Mouse (Mus musculus) hematopoietic multipotent progenitor cell, adult 10-12 weeks (in vitro differentiated cells): ENCODE measurements around the gene Col28a1. TPM values are rescaled to one million over a fixed set of nuclear protein-coding genes. Genes with fewer than 3 reads are reported as not detected.

Source experiments
- polyA plus RNA-seq: library from polyadenylated mRNA; stranded (reverse); fragments of >175 nt; gene quantifications from 2 replicates; pipeline ENCODE4 v1.2.3, GENCODE M21; 2012; ENCODE audit warnings: low replicate concordance

The Col28a1 gene
- polyA plus RNA-seq, result not detected in 2 replicates

GRCm38 (mm10) chr6:8192517-8192916, at the start of gene Col28a1:
Gene Col28a1 (minus strand): TSS chr6:8192617.

GRCm38 (mm10) chr6:8209047-8209865, 16.8 kb upstream of the Col28a1 start, which contains the start of gene Mios:
Gene Mios (plus strand): TSS chr6:8209222.

Other genes starting within 250 kb of the Col28a1 start
- gene Mios, start 16.6 kb upstream of the Col28a1 start, polyA plus RNA-seq, result 6.7 and 6.8 TPM in 2 replicates
- 0.60 and 2.6 TPM in 2 replicates for gene Rpa3, start 66.6 kb upstream of the Col28a1 start, polyA plus RNA-seq
- gene Umad1, start 66.7 kb upstream of the Col28a1 start, polyA plus RNA-seq, result 11.4 and 12.8 TPM in 2 replicates
- not detected in 2 replicates for gene Gm45062, start 66.8 kb upstream of the Col28a1 start, polyA plus RNA-seq